Mouse (Mus musculus) hindbrain, postnatal 0 days (tissue): ENCODE results near the gene Adgre5. TPM values are rescaled to one million over a fixed set of nuclear protein-coding genes. Genes with fewer than 3 reads are reported as not detected.

ENCODE experiments used
- ATAC-seq: fragments of 200-750 bp; cut with Nextera tagmentation; 2 replicates; pipeline ENCODE4 v1.8.0; 2017; ENCODE audit warnings: mild to moderate bottlenecking, moderate TSS enrichment, moderate library complexity
- DNase-seq: peaks from one replicate; pipeline ENCODE4 v3.0.0-alpha.2; 2015; ENCODE audit warnings: low spot score
- H3K27ac ChIP-seq: fragments of 300-500 bp; sonication (generic); 2 replicates; pipeline ENCODE4 v1.5.1; 2014; ENCODE audit warnings: mild to moderate bottlenecking
- H3K27me3 ChIP-seq: fragments of 300-500 bp; sonication (generic); 2 replicates; pipeline ENCODE4 v1.6.1; 2014; ENCODE audit warnings: low read length, mixed read lengths; ENCODE audit not compliant: insufficient read depth
- H3K36me3 ChIP-seq: fragments of 300-500 bp; sonication (generic); 2 replicates; pipeline ENCODE4 v1.6.1; 2014; ENCODE audit warnings: low read length, mixed read lengths; ENCODE audit not compliant: insufficient read depth
- H3K4me1 ChIP-seq: fragments of 300-500 bp; sonication (generic); 2 replicates; pipeline ENCODE4 v1.6.1; 2014; ENCODE audit warnings: antibody characterized with exemption, low read length, mixed read lengths; ENCODE audit not compliant: insufficient read depth
- H3K4me2 ChIP-seq: fragments of 300-500 bp; sonication (generic); 2 replicates; pipeline ENCODE4 v1.6.1; 2014; ENCODE audit warnings: low read depth, mild to moderate bottlenecking, low read length, moderate library complexity, mixed read lengths
- H3K4me3 ChIP-seq: fragments of 300-500 bp; sonication (generic); 2 replicates; pipeline ENCODE4 v1.5.1; 2014; ENCODE audit warnings: low read length
- H3K9ac ChIP-seq: fragments of 300-500 bp; sonication (generic); replicated peaks from 2 replicates; pipeline ENCODE4 v1.6.1; 2014; ENCODE audit warnings: mild to moderate bottlenecking, low read length, moderate library complexity, mixed read lengths
- H3K9me3 ChIP-seq: fragments of 300-500 bp; sonication (generic); 2 replicates; pipeline ENCODE4 v1.6.1; 2016; ENCODE audit warnings: low read length, mixed read lengths
- CTCF ChIP-seq: IDR thresholded peaks from 2 replicates; pipeline ENCODE4 v1.5.1; 2016; ENCODE audit warnings: antibody characterized with exemption, control low read depth, low read depth
- WGBS: fragments of 180-500 bp; shearing (Covaris S2); extraction: QIAGEN DNeasy Blood & Tissue Kit; methylation state at CpG from one replicate; pipeline ENCODE4 v1.1.7; 2014; 5-methylcytosine and 5-hydroxymethylcytosine counted together
- polyA plus RNA-seq: library from polyadenylated mRNA; unstranded; fragments of >200 nt; fragmentation: Nextera tagmentation; extraction: Ambion mirVana; gene quantifications from 2 replicates; pipeline ENCODE4 v1.2.1, GENCODE M21; 2015
- total RNA-seq: library from RNA; depleted of rRNA; stranded (reverse); fragments of >200 nt; gene quantifications from 2 replicates; pipeline ENCODE4 v1.2.3, GENCODE M21; 2014

Gene Adgre5
- total and polyA plus RNA-seq, 2 experiments from 2014 or later: 8.2 to 10.4 TPM

GRCm38 (mm10) chr8:83737852-83738562, 3.1 kb downstream of the Adgre5 start:
- ATAC-seq (no peak), DNase-seq (no peak)
- 0 out of 2 replicates have a peak overlapping the region, but pooled peaks have one; percentile 10 for H3K4me2 ChIP-seq
- H3K9me3 ChIP-seq: no peaks in the 10 kb centered on the region
- WGBS: 71% methylated on average over 4 of the region's 4 CpGs
- H3K4me1 ChIP-seq: 0 out of 2 replicates have a peak, but pooled peaks cover 4% of the 10 kb centered on the region
- H3K27ac ChIP-seq: no peak overlapping the region
- no peaks in the 10 kb centered on the region for H3K36me3 ChIP-seq
- no peak for TF ChIP-seq CTCF
- 0 out of 2 replicates have a peak, but pooled peaks cover 2% of the 10 kb centered on the region for H3K27me3 ChIP-seq
- no peak overlapping the region for H3K4me3 ChIP-seq
- H3K9ac ChIP-seq: no peak overlapping the region

GRCm38 (mm10) chr8:83737346-83737745, 3.8 kb downstream of the Adgre5 start:
- WGBS: 81% methylated on average over 4 of the region's 4 CpGs
- Histone ChIP-seq H3K36me3 (no peaks in the 10 kb centered on the region), H3K9me3 (no peaks in the 10 kb centered on the region), H3K27ac (no peak overlapping the region), H3K9ac (no peak overlapping the region), H3K27me3 (0 out of 2 replicates have a peak, but pooled peaks cover 2% of the 10 kb centered on the region), H3K4me1 (0 out of 2 replicates have a peak, but pooled peaks cover 4% of the 10 kb centered on the region), H3K4me3 (no peak overlapping the region), H3K4me2 (no peak overlapping the region)
- ATAC-seq: no peak
- DNase-seq: no peak
- TF ChIP-seq CTCF: no peak; the same call in 1 of the 2 replicates

- no peak for TF ChIP-seq CTCF
- WGBS: 91% methylated on average over 4 of the region's 4 CpGs
- no peaks in the 10 kb centered on the region for H3K9me3 ChIP-seq
- 0 out of 2 replicates have a peak, but pooled peaks cover 2% of the 10 kb centered on the region for H3K27me3 ChIP-seq
- no peak overlapping the region for H3K4me3 ChIP-seq
- DNase-seq: no peak
- no peak overlapping the region for H3K4me2 ChIP-seq
- H3K27ac ChIP-seq: no peak overlapping the region
- no peak for ATAC-seq
- no peaks in the 10 kb centered on the region for H3K36me3 ChIP-seq
- 0 out of 2 replicates have a peak, but pooled peaks cover 4% of the 10 kb centered on the region for H3K4me1 ChIP-seq
- H3K9ac ChIP-seq: no peak overlapping the region
Measured at GRCm38 (mm10) chr8:83736681-83737080, 4.4 kb downstream of the Adgre5 start.

GRCm38 (mm10) chr8:83732919-83733318, 8.2 kb downstream of the Adgre5 start:
- ATAC-seq (no peak), DNase-seq (no peak)
- Histone ChIP-seq H3K9me3 (no peaks in the 10 kb centered on the region), H3K9ac (no peak overlapping the region), H3K4me3 (no peak overlapping the region), H3K27ac (no peak overlapping the region), H3K4me2 (no peak overlapping the region), H3K4me1 (no peaks in the 10 kb centered on the region), H3K27me3 (no peaks in the 10 kb centered on the region), H3K36me3 (no peaks in the 10 kb centered on the region)
- TF ChIP-seq CTCF: no peak
- WGBS: 81% methylated on average over 6 of the region's 6 CpGs

- DNase-seq (no peak), ATAC-seq (no peak)
- Histone ChIP-seq H3K4me2 (no peak overlapping the region), H3K4me3 (no peak overlapping the region), H3K9me3 (no peaks in the 10 kb centered on the region), H3K27me3 (no peaks in the 10 kb centered on the region), H3K4me1 (no peaks in the 10 kb centered on the region), H3K9ac (no peak overlapping the region), H3K36me3 (no peaks in the 10 kb centered on the region), H3K27ac (no peak overlapping the region)
- TF ChIP-seq CTCF: no peak
- 65% methylated on average over 5 of the region's 5 CpGs for WGBS
Measured at GRCm38 (mm10) chr8:83731906-83732305, 9.2 kb downstream of the Adgre5 start.

- Histone ChIP-seq H3K9ac (no peak overlapping the region), H3K27ac (no peak overlapping the region), H3K36me3 (0 out of 2 replicates have a peak, but pooled peaks cover 12% of the 10 kb centered on the region), H3K4me1 (no peaks in the 10 kb centered on the region), H3K27me3 (no peaks in the 10 kb centered on the region), H3K4me3 (no peak overlapping the region), H3K9me3 (no peaks in the 10 kb centered on the region), H3K4me2 (no peak overlapping the region)
- TF ChIP-seq CTCF: peak; percentile 69
- 85% methylated on average over 11 of the region's 11 CpGs for WGBS
- DNase-seq (no peak), ATAC-seq (no peak)
Measured at GRCm38 (mm10) chr8:83729009-83729807, 11.9 kb downstream of the Adgre5 start.
